Mouse (Mus musculus): ENCODE results near the gene Dhrs3. TPM values are rescaled to one million over a fixed set of nuclear protein-coding genes. Genes with fewer than 3 reads are reported as not detected.

Gene Dhrs3
- polyA plus RNA-seq, 1 experiment from 2014 or later, result 36.5 TPM

GRCm38 (mm10) chr4:144936563-144937154 is 44.0 kb downstream of the Dhrs3 start:
- no peaks in the 10 kb centered on the region for H3K27me3 ChIP-seq (ENCODE audit: insufficient read depth, low read length)
- no peak for TF ChIP-seq CTCF (IDR thresholded peaks at IDR 0.05; ENCODE audit: low read depth)
- H3K9ac ChIP-seq, result no peak overlapping the region
- ATAC-seq (ENCODE audit: insufficient read depth) (no peak), DNase-seq (no peak)
- no peaks in the 10 kb centered on the region for H3K36me3 ChIP-seq (ENCODE audit: insufficient read depth)
- H3K4me2 ChIP-seq, result no peak overlapping the region
- WGBS, result 83% methylated on average over 3 of the region's 3 CpGs
- H3K4me1 ChIP-seq (ENCODE audit: insufficient read depth), result no peaks in the 10 kb centered on the region
- H3K27ac ChIP-seq (ENCODE audit: low read depth), result no peak overlapping the region
- no peak overlapping the region for H3K4me3 ChIP-seq (ENCODE audit: low read depth, low read length)
- no peaks in the 10 kb centered on the region for H3K9me3 ChIP-seq (ENCODE audit: low read depth, low read length)

GRCm38 (mm10) chr4:144939847-144940411 is 47.3 kb downstream of the Dhrs3 start:
- H3K27ac ChIP-seq (ENCODE audit: low read depth), result no peak overlapping the region
- no peaks in the 10 kb centered on the region for H3K27me3 ChIP-seq (ENCODE audit: insufficient read depth, low read length)
- DNase-seq, result no peak
- no peaks in the 10 kb centered on the region for H3K4me1 ChIP-seq (ENCODE audit: insufficient read depth)
- TF ChIP-seq CTCF (IDR thresholded peaks at IDR 0.05; ENCODE audit: low read depth), result no peak
- no peak overlapping the region for H3K4me2 ChIP-seq
- H3K36me3 ChIP-seq (ENCODE audit: insufficient read depth), result no peaks in the 10 kb centered on the region
- H3K9me3 ChIP-seq (ENCODE audit: low read depth, low read length), result no peaks in the 10 kb centered on the region
- no peak overlapping the region for H3K9ac ChIP-seq
- no peak for ATAC-seq (ENCODE audit: insufficient read depth)
- WGBS, result 75% methylated on average over 4 of the region's 4 CpGs
- H3K4me3 ChIP-seq (ENCODE audit: low read depth, low read length), result no peak overlapping the region

- no peak overlapping the region for H3K4me3 ChIP-seq (ENCODE audit: low read depth, low read length)
- no peak overlapping the region for H3K4me2 ChIP-seq
- ATAC-seq (ENCODE audit: insufficient read depth) (peak; percentile 39; the same call in 1 of the 2 replicates), DNase-seq (no peak)
- no peak overlapping the region for H3K27ac ChIP-seq (ENCODE audit: low read depth)
- H3K36me3 ChIP-seq (ENCODE audit: insufficient read depth), result no peaks in the 10 kb centered on the region
- H3K9me3 ChIP-seq (ENCODE audit: low read depth, low read length), result no peaks in the 10 kb centered on the region
- no peak overlapping the region for H3K9ac ChIP-seq
- H3K4me1 ChIP-seq (ENCODE audit: insufficient read depth), result no peaks in the 10 kb centered on the region
- no peak for TF ChIP-seq CTCF (IDR thresholded peaks at IDR 0.05; ENCODE audit: low read depth)
- H3K27me3 ChIP-seq (ENCODE audit: insufficient read depth, low read length), result no peaks in the 10 kb centered on the region
- 31% methylated on average over 13 of the region's 13 CpGs for WGBS
These were observed 48.3 kb downstream of the Dhrs3 start for GRCm38 (mm10) chr4:144940796-144941462.

- Histone ChIP-seq H3K27me3 (ENCODE audit: insufficient read depth, low read length) (no peaks in the 10 kb centered on the region), H3K9me3 (ENCODE audit: low read depth, low read length) (no peaks in the 10 kb centered on the region), H3K27ac (ENCODE audit: low read depth) (no peak overlapping the region), H3K36me3 (ENCODE audit: insufficient read depth) (no peaks in the 10 kb centered on the region), H3K4me2 (no peak overlapping the region), H3K9ac (no peak overlapping the region), H3K4me3 (ENCODE audit: low read depth, low read length) (no peak overlapping the region), H3K4me1 (ENCODE audit: insufficient read depth) (no peaks in the 10 kb centered on the region)
- WGBS, result 92% methylated on average over 3 of the region's 3 CpGs
- ATAC-seq (ENCODE audit: insufficient read depth) (no peak), DNase-seq (no peak)
- TF ChIP-seq CTCF (IDR thresholded peaks at IDR 0.05; ENCODE audit: low read depth), result no peak
These were observed 49.8 kb downstream of the Dhrs3 start for GRCm38 (mm10) chr4:144942433-144942832.

- no peak overlapping the region for H3K9ac ChIP-seq
- H3K27me3 ChIP-seq (ENCODE audit: insufficient read depth, low read length), result no peaks in the 10 kb centered on the region
- no peaks in the 10 kb centered on the region for H3K9me3 ChIP-seq (ENCODE audit: low read depth, low read length)
- ATAC-seq (ENCODE audit: insufficient read depth), result no peak
- no peak overlapping the region for H3K27ac ChIP-seq (ENCODE audit: low read depth)
- DNase-seq, result no peak
- no peak overlapping the region for H3K4me3 ChIP-seq (ENCODE audit: low read depth, low read length)
- TF ChIP-seq CTCF (IDR thresholded peaks at IDR 0.05; ENCODE audit: low read depth), result no peak
- no peak overlapping the region for H3K4me2 ChIP-seq
- 49% methylated on average over 5 of the region's 5 CpGs for WGBS
- 0 out of 2 replicates have a peak, but pooled peaks cover 5% of the 10 kb centered on the region for H3K4me1 ChIP-seq (ENCODE audit: insufficient read depth)
- H3K36me3 ChIP-seq (ENCODE audit: insufficient read depth), result no peaks in the 10 kb centered on the region
These were observed 50.6 kb downstream of the Dhrs3 start for GRCm38 (mm10) chr4:144943273-144943672.

GRCm38 (mm10) chr4:144947738-144948390 is 55.2 kb downstream of the Dhrs3 start:
- Histone ChIP-seq H3K9ac (no peak overlapping the region), H3K4me3 (ENCODE audit: low read depth, low read length) (no peak overlapping the region), H3K27ac (ENCODE audit: low read depth) (no peak overlapping the region; the same call in 1 of the 2 replicates), H3K27me3 (ENCODE audit: insufficient read depth, low read length) (no peaks in the 10 kb centered on the region), H3K9me3 (ENCODE audit: low read depth, low read length) (no peaks in the 10 kb centered on the region), H3K36me3 (ENCODE audit: insufficient read depth) (no peaks in the 10 kb centered on the region), H3K4me1 (ENCODE audit: insufficient read depth) (peaks cover 14% of the 10 kb centered on the region), H3K4me2 (no peak overlapping the region)
- 37% methylated on average over 6 of the region's 6 CpGs for WGBS
- no peak for TF ChIP-seq CTCF (IDR thresholded peaks at IDR 0.05; ENCODE audit: low read depth)
- DNase-seq (peak; percentile 59), ATAC-seq (ENCODE audit: insufficient read depth) (no peak)

Data from lung, embryonic 14.5 days (tissue).